27 mouse cellular contexts compared by ENCODE assay signal in genomic region chr7:81861461-81861860, GRCm38 (mm10). TPM values are rescaled to one million over a fixed set of nuclear protein-coding genes. Genes with fewer than 3 reads are reported as not detected.
A peak's percentile ranks its signal among the peaks of the same experiment; 100 is the strongest.
DNase-seq lines count a peak whose midpoint lies in the region; ATAC-seq and TF ChIP-seq lines count a peak whose summit lies in the region.
"Had no signal": no experiment of that assay in that cellular context is flagged by ENCODE, and none has a peak within 500 bp of the region (broad histone marks: within the 10 kb centered on the region; RNA-seq: fewer than 3 reads in every experiment).

No protein-coding gene starts in this region.

- H3K9ac ChIP-seq in heart, embryonic 14.5 days (ENCODE audit: low read length): no peak overlapping the region
- no peak overlapping the region for H3K9ac ChIP-seq in heart, embryonic 11.5 days (ENCODE audit: low read depth, low read length)
- H3K9ac ChIP-seq in neural tube, embryonic 12.5 days: no peak overlapping the region
- no peak overlapping the region for H3K9ac ChIP-seq in neural tube, embryonic 15.5 days (replicated peaks)
- H3K9ac ChIP-seq in limb, embryonic 13.5 days: no peak overlapping the region
- H3K9ac ChIP-seq in liver, postnatal 0 days (replicated peaks): no peak overlapping the region
- H3K9ac ChIP-seq: embryonic facial prominence, embryonic 15.5 days; neural tube, embryonic 13.5 days had no signal

- peaks cover 24 to 27% of the 10 kb centered on the region in 2 experiments for H3K4me1 ChIP-seq in heart, embryonic 14.5 days (ENCODE audit: control insufficient read depth in 2 of 2, insufficient read depth in 2 of 2, low read length in 2 of 2)
- peaks cover 36% of the 10 kb centered on the region for H3K4me1 ChIP-seq in heart, embryonic 11.5 days (ENCODE audit: control insufficient read depth, insufficient read depth, low read length)
- peaks cover 19% of the 10 kb centered on the region; the same call in 1 of the 2 replicates for H3K4me1 ChIP-seq in neural tube, embryonic 12.5 days
- peaks cover 30% of the 10 kb centered on the region for H3K4me1 ChIP-seq in neural tube, embryonic 15.5 days
- H3K4me1 ChIP-seq in limb, embryonic 13.5 days: peaks cover 22% of the 10 kb centered on the region; the same call in 1 of the 2 replicates
- H3K4me1 ChIP-seq in liver, postnatal 0 days (ENCODE audit: insufficient read depth): peaks cover 27% of the 10 kb centered on the region
- no peaks in the 10 kb centered on the region; the same call in 1 of the 2 replicates for H3K4me1 ChIP-seq in cerebellum, adult 2 months (ENCODE audit: control insufficient read depth, insufficient read depth, low read length)

- no peak for ATAC-seq in heart, embryonic 14.5 days (ENCODE audit: insufficient number of reproducible peaks, insufficient read depth, low FRiP score, low read depth)
- no peak for ATAC-seq in heart, embryonic 11.5 days (replicated peaks; ENCODE audit: insufficient number of reproducible peaks, low FRiP score, low TSS enrichment)
- no peak for ATAC-seq in neural tube, embryonic 12.5 days (ENCODE audit: low FRiP score, low read depth)
- ATAC-seq in neural tube, embryonic 15.5 days (ENCODE audit: low FRiP score): no peak
- ATAC-seq in limb, embryonic 13.5 days (ENCODE audit: low FRiP score, low read depth): no peak
- ATAC-seq in liver, postnatal 0 days: no peak
- ATAC-seq: hindbrain, embryonic 16.5 days had no signal

- H3K9me3 ChIP-seq in heart, embryonic 14.5 days (ENCODE audit: control insufficient read depth, low read length): no peaks in the 10 kb centered on the region
- no peaks in the 10 kb centered on the region for H3K9me3 ChIP-seq in heart, embryonic 11.5 days (replicated peaks; ENCODE audit: control insufficient read depth, low read length)
- H3K9me3 ChIP-seq in neural tube, embryonic 12.5 days: no peaks in the 10 kb centered on the region
- H3K9me3 ChIP-seq in neural tube, embryonic 15.5 days (replicated peaks): no peaks in the 10 kb centered on the region
- no peaks in the 10 kb centered on the region for H3K9me3 ChIP-seq in limb, embryonic 13.5 days
- no peaks in the 10 kb centered on the region for H3K9me3 ChIP-seq in liver, postnatal 0 days (ENCODE audit: low read length)
- H3K9me3 ChIP-seq: embryonic facial prominence, embryonic 15.5 days; forebrain, embryonic 10.5 days; neural tube, embryonic 13.5 days had no signal

- H3K27me3 ChIP-seq in heart, embryonic 14.5 days (ENCODE audit: control insufficient read depth, insufficient read depth, low read length): no peaks in the 10 kb centered on the region
- 0 out of 2 replicates have a peak, but pooled peaks cover 8% of the 10 kb centered on the region for H3K27me3 ChIP-seq in heart, embryonic 11.5 days (ENCODE audit: control insufficient read depth, insufficient read depth, low read length)
- peaks cover 10% of the 10 kb centered on the region; the same call in 1 of the 2 replicates for H3K27me3 ChIP-seq in neural tube, embryonic 12.5 days (replicated peaks)
- peaks cover 13% of the 10 kb centered on the region for H3K27me3 ChIP-seq in neural tube, embryonic 15.5 days (replicated peaks)
- peaks cover 55% of the 10 kb centered on the region for H3K27me3 ChIP-seq in limb, embryonic 13.5 days
- H3K27me3 ChIP-seq in liver, postnatal 0 days (ENCODE audit: insufficient read depth, low read length): peaks cover 45% of the 10 kb centered on the region
- H3K27me3 ChIP-seq in cerebellum, adult 2 months (ENCODE audit: control insufficient read depth, insufficient read depth, low read length): peaks cover 2% of the 10 kb centered on the region; the same call in 1 of the 2 replicates

- 97% methylated on average over 2 of the region's 2 CpGs for WGBS in heart, embryonic 14.5 days
- 82% methylated on average over 2 of the region's 2 CpGs for WGBS in heart, embryonic 11.5 days (ENCODE audit: insufficient replicate concordance)
- 82% methylated on average over 2 of the region's 2 CpGs for WGBS in neural tube, embryonic 12.5 days
- 80% methylated on average over 2 of the region's 2 CpGs for WGBS in neural tube, embryonic 15.5 days
- 83% methylated on average over 2 of the region's 2 CpGs for WGBS in limb, embryonic 13.5 days
- WGBS in liver, postnatal 0 days (ENCODE audit: insufficient replicate concordance): 70% methylated on average over 2 of the region's 2 CpGs
- WGBS in cerebellum, adult 2 months: 75% methylated on average over 2 of the region's 2 CpGs

- no peak overlapping the region for H3K4me3 ChIP-seq in heart, embryonic 14.5 days (ENCODE audit: control insufficient read depth in 1 of 2, insufficient read depth in 1 of 2, low read depth in 1 of 2, low read length in 2 of 2)
- H3K4me3 ChIP-seq in heart, embryonic 11.5 days (ENCODE audit: low read depth, low read length): no peak overlapping the region
- no peak overlapping the region for H3K4me3 ChIP-seq in neural tube, embryonic 12.5 days
- no peak overlapping the region for H3K4me3 ChIP-seq in neural tube, embryonic 15.5 days (replicated peaks)
- H3K4me3 ChIP-seq in limb, embryonic 13.5 days: no peak overlapping the region
- H3K4me3 ChIP-seq in liver, postnatal 0 days (ENCODE audit: low read depth, low read length): peak overlapping the region; percentile 56; the same call in 1 of the 2 replicates
- H3K4me3 ChIP-seq in cerebellum, adult 2 months (replicated peaks; ENCODE audit: insufficient read depth, low read depth, low read length): no peak overlapping the region
- H3K4me3 ChIP-seq: embryonic facial prominence, embryonic 15.5 days; neural tube, embryonic 13.5 days had no signal

- TF ChIP-seq EP300 in liver, postnatal 0 days (IDR thresholded peaks at IDR 0.05; ENCODE audit: low read depth): no peak

- DNase-seq in liver, postnatal 0 days: no peak
- no peak for DNase-seq in cerebellum, adult 2 months
- DNase-seq in adrenal gland, postnatal 36 days: no peak
- DNase-seq: adrenal gland, postnatal 14 days; cerebellum, postnatal 10 days; gastrocnemius, postnatal 14 days; heart, postnatal 4 days; kidney, adult 18-20 months; kidney, postnatal 14 days; lung, postnatal 14 days; right cerebral cortex, postnatal 4 days had no signal

- peaks cover 11% of the 10 kb centered on the region; the same call in 1 of the 2 replicates for H3K36me3 ChIP-seq in heart, embryonic 14.5 days (ENCODE audit: control insufficient read depth, insufficient read depth, low read length)
- no peaks in the 10 kb centered on the region for H3K36me3 ChIP-seq in heart, embryonic 11.5 days (ENCODE audit: control insufficient read depth, insufficient read depth, low read length)
- no peaks in the 10 kb centered on the region for H3K36me3 ChIP-seq in neural tube, embryonic 12.5 days
- H3K36me3 ChIP-seq in neural tube, embryonic 15.5 days: no peaks in the 10 kb centered on the region
- no peaks in the 10 kb centered on the region for H3K36me3 ChIP-seq in limb, embryonic 13.5 days
- 0 out of 2 replicates have a peak, but pooled peaks cover 4% of the 10 kb centered on the region for H3K36me3 ChIP-seq in liver, postnatal 0 days (replicated peaks; ENCODE audit: insufficient read depth, low read length)
- H3K36me3 ChIP-seq: embryonic facial prominence, embryonic 15.5 days; forebrain, embryonic 10.5 days; neural tube, embryonic 13.5 days had no signal

- no peak for TF ChIP-seq CTCF in liver, postnatal 0 days (IDR thresholded peaks at IDR 0.05; ENCODE audit: low read depth)
- TF ChIP-seq CTCF in cerebellum, adult 2 months (IDR thresholded peaks at IDR 0.05; ENCODE audit: borderline replicate concordance, insufficient read depth, low read depth, low read length): no peak

- H3K4me2 ChIP-seq in heart, embryonic 14.5 days (ENCODE audit: low read length): peak overlapping the region; percentile 84; the same call in 1 of the 2 replicates
- no peak overlapping the region; the same call in 1 of the 2 replicates for H3K4me2 ChIP-seq in heart, embryonic 11.5 days
- 0 out of 2 replicates have a peak overlapping the region, but pooled peaks have one; percentile 99 for H3K4me2 ChIP-seq in neural tube, embryonic 12.5 days (replicated peaks)
- H3K4me2 ChIP-seq in neural tube, embryonic 15.5 days: no peak overlapping the region
- peak overlapping the region; percentile 99 for H3K4me2 ChIP-seq in limb, embryonic 13.5 days (replicated peaks)
- H3K4me2 ChIP-seq in liver, postnatal 0 days (ENCODE audit: low read depth, low read length): peak overlapping the region; percentile 65
- H3K4me2 ChIP-seq: embryonic facial prominence, embryonic 15.5 days had no signal

- TF ChIP-seq POLR2A in cerebellum, adult 2 months (IDR thresholded peaks at IDR 0.05; ENCODE audit: borderline replicate concordance, insufficient read depth, low read length): no peak

- H3K27ac ChIP-seq in heart, embryonic 14.5 days (replicated peaks in 1 of 2; ENCODE audit: control insufficient read depth in 1 of 2, insufficient read depth in 1 of 2, low read depth in 2 of 2, low read length in 2 of 2): no peak overlapping the region; a peak in 1 of 4 replicates
- H3K27ac ChIP-seq in heart, embryonic 11.5 days (ENCODE audit: low read depth, low read length): no peak overlapping the region
- H3K27ac ChIP-seq in neural tube, embryonic 12.5 days: no peak overlapping the region
- H3K27ac ChIP-seq in neural tube, embryonic 15.5 days (replicated peaks): no peak overlapping the region
- H3K27ac ChIP-seq in limb, embryonic 13.5 days: no peak overlapping the region
- H3K27ac ChIP-seq in liver, postnatal 0 days (ENCODE audit: low read depth): peak overlapping the region; percentile 76; the same call in 1 of the 2 replicates
- H3K27ac ChIP-seq in cerebellum, adult 2 months (ENCODE audit: insufficient read depth, low read length): no peak overlapping the region
- H3K27ac ChIP-seq: embryonic facial prominence, embryonic 15.5 days; forebrain, embryonic 10.5 days; left cerebral cortex, adult 2 months; neural tube, embryonic 13.5 days had no signal

RNA-seq across cellular contexts. Expression of gene Tm6sf1, which starts 2.7 kb away (rescaled TPM):
- 33.7 and 34.4 TPM in 2 replicates for polyA plus RNA-seq in heart, embryonic 14.5 days (2014; fragmentation: Nextera tagmentation; extraction: Ambion mirVana)
- polyA plus RNA-seq in heart, embryonic 11.5 days (2014; fragmentation: Nextera tagmentation; extraction: Ambion mirVana): 27.0 and 29.4 TPM in 2 replicates
- polyA plus RNA-seq in neural tube, embryonic 12.5 days (2016; fragmentation: Nextera tagmentation; extraction: Ambion mirVana): 14.5 and 16.6 TPM in 2 replicates
- 15.1 and 25.6 TPM in 2 replicates for polyA plus RNA-seq in neural tube, embryonic 15.5 days (2015; fragmentation: Nextera tagmentation; extraction: Ambion mirVana)
- 17.0 and 19.5 TPM in 2 replicates for polyA plus RNA-seq in limb, embryonic 13.5 days (2015; fragmentation: Nextera tagmentation; extraction: Ambion mirVana)
- polyA plus RNA-seq in liver, postnatal 0 days (2015; fragmentation: Nextera tagmentation; extraction: Ambion mirVana): 8.7 and 9.0 TPM in 2 replicates
- polyA plus RNA-seq in cerebellum, adult 2 months (2012; rRNA removed): 39.2 and 40.9 TPM in 2 replicates
- 10 to 100 TPM; 10.5 to 18.3 TPM for total RNA-seq in adrenal gland, postnatal 36 days (2021)

RNA-seq across cellular contexts. Expression of gene Gm10160, which starts 5.9 kb away (rescaled TPM):
- polyA plus RNA-seq in heart, embryonic 14.5 days (2014; fragmentation: Nextera tagmentation; extraction: Ambion mirVana): not detected in 2 replicates
- not detected in 2 replicates for polyA plus RNA-seq in heart, embryonic 11.5 days (2014; fragmentation: Nextera tagmentation; extraction: Ambion mirVana)
- polyA plus RNA-seq in neural tube, embryonic 12.5 days (2016; fragmentation: Nextera tagmentation; extraction: Ambion mirVana): not detected in 2 replicates
- polyA plus RNA-seq in neural tube, embryonic 15.5 days (2015; fragmentation: Nextera tagmentation; extraction: Ambion mirVana): not detected in 2 replicates
- polyA plus RNA-seq in limb, embryonic 13.5 days (2015; fragmentation: Nextera tagmentation; extraction: Ambion mirVana): not detected in 2 replicates
- polyA plus RNA-seq in liver, postnatal 0 days (2015; fragmentation: Nextera tagmentation; extraction: Ambion mirVana): not detected in 2 replicates
- polyA plus RNA-seq in cerebellum, adult 2 months (2012; rRNA removed): not detected in 2 replicates
- not detected for total RNA-seq in adrenal gland, postnatal 36 days (2021)
- total RNA-seq: adrenal gland, postnatal 14 days; gastrocnemius, postnatal 14 days; heart, postnatal 4 days; layer of hippocampus, adult 8-10 months; left cerebral cortex, adult 2 months; megakaryocyte-erythroid progenitor cell, adult 5-6 weeks had no signal
- polyA plus RNA-seq: C2C12; embryonic facial prominence, embryonic 15.5 days; forebrain, embryonic 10.5 days; frontal cortex, adult 2 months; hindbrain, embryonic 16.5 days; limb, embryonic 14.5 days; neural tube, embryonic 13.5 days; thymus, postnatal 0 days had no signal

RNA-seq across cellular contexts. Expression of gene Btbd1, which starts 32.2 kb away (rescaled TPM):
- 126 and 130 TPM in 2 replicates for polyA plus RNA-seq in heart, embryonic 14.5 days (2014; fragmentation: Nextera tagmentation; extraction: Ambion mirVana)
- polyA plus RNA-seq in heart, embryonic 11.5 days (2014; fragmentation: Nextera tagmentation; extraction: Ambion mirVana): 94.0 and 94.8 TPM in 2 replicates
- 102 and 108 TPM in 2 replicates for polyA plus RNA-seq in neural tube, embryonic 12.5 days (2016; fragmentation: Nextera tagmentation; extraction: Ambion mirVana)
- 93.1 and 96.6 TPM in 2 replicates for polyA plus RNA-seq in neural tube, embryonic 15.5 days (2015; fragmentation: Nextera tagmentation; extraction: Ambion mirVana)
- polyA plus RNA-seq in limb, embryonic 13.5 days (2015; fragmentation: Nextera tagmentation; extraction: Ambion mirVana): 65.9 and 72.8 TPM in 2 replicates
- polyA plus RNA-seq in liver, postnatal 0 days (2015; fragmentation: Nextera tagmentation; extraction: Ambion mirVana): 16.6 and 20.8 TPM in 2 replicates
- 67.5 and 72.5 TPM in 2 replicates for polyA plus RNA-seq in cerebellum, adult 2 months (2012; rRNA removed)
- total RNA-seq in adrenal gland, postnatal 36 days (2021): 100 to 1,000 TPM; 115 to 123 TPM

Comparison
In these comparisons a context has a peak if more than half of its experiments do, and no peak if none do; other contexts are left out.
1. H3K4me2 ChIP-seq: peak in heart, embryonic 14.5 days (single experiment), neural tube, embryonic 12.5 days (single experiment), limb, embryonic 13.5 days (single experiment) and liver, postnatal 0 days (single experiment); none in heart, embryonic 11.5 days (single experiment) and neural tube, embryonic 15.5 days (single experiment).